ENCODE assay signal across 10 mouse cellular contexts in the genomic region with DNA sequence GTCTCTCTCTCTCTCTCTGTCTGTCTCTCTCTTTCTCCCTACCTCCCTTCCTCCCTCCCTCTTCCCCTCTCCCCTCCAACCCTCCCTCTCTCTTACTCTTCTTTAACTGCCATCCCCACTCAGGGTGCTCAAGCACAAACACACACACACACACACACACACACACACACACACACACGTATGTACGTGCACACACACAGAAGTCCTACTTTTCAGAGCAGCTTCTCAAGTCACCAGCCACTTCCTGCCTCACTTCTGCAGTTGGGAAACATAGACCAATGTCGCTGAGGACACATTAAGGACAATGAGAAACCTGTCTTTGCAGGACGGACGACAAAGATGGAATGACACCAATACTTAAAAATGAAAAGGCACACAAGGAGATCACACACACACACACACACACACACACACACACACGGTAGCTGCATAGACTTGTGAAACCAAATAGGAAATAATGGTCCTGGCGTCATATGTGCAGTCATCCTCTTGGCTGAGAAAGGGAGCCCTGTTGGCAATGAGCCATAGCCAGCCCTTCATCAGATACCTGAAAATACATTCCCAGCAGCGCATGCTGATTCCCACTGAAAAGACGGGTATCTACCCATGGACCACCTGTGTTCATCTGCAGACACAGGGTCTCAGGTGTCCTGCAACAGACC. TPM values are rescaled to one million over a fixed set of nuclear protein-coding genes. Genes with fewer than 3 reads are reported as not detected.
A peak's percentile ranks its signal among the peaks of the same experiment; 100 is the strongest.
DNase-seq lines count a peak whose midpoint lies in the region; ATAC-seq lines count a peak whose summit lies in the region.
"Had no signal": no experiment of that assay in that cellular context is flagged by ENCODE, and none has a peak within 500 bp of the region (broad histone marks: within the 10 kb centered on the region; RNA-seq: fewer than 3 reads in every experiment).

No protein-coding gene starts in this region.

- no peak for DNase-seq in heart, postnatal 10 days
- DNase-seq in CD4-positive helper T cell, adult 2 months (ENCODE audit: low read depth, low spot score): peak; percentile 73
- DNase-seq in cerebellum, adult 9-10 months: peak; percentile 81
- DNase-seq in kidney, postnatal 25 days: no peak
- DNase-seq: adrenal gland, postnatal 14 days; spleen, adult 18-20 months had no signal

- H3K27ac ChIP-seq in heart, embryonic 11.5 days (ENCODE audit: low read depth, low read length): no peak overlapping the region
- H3K27ac ChIP-seq in midbrain, embryonic 13.5 days: no peak overlapping the region
- no peak overlapping the region for H3K27ac ChIP-seq in liver, embryonic 12.5 days

- H3K4me1 ChIP-seq in heart, embryonic 11.5 days (ENCODE audit: control insufficient read depth, insufficient read depth, low read length): peaks cover 30% of the 10 kb centered on the region
- peaks cover 43% of the 10 kb centered on the region for H3K4me1 ChIP-seq in midbrain, embryonic 13.5 days (replicated peaks)
- peaks cover 14% of the 10 kb centered on the region; the same call in 1 of the 2 replicates for H3K4me1 ChIP-seq in liver, embryonic 12.5 days

- H3K4me2 ChIP-seq in heart, embryonic 11.5 days: peak overlapping the region; percentile 85
- H3K4me2 ChIP-seq in midbrain, embryonic 13.5 days (replicated peaks): peak overlapping the region; percentile 80
- no peak overlapping the region for H3K4me2 ChIP-seq in liver, embryonic 12.5 days

- intact Hi-C loops in heart, postnatal 10 days (cut with DNase I): loop anchor here (5.0 kb wide), 1 partner anchor 39 kb away; no protein-coding TSS in a partner anchor

- no peak for ATAC-seq in heart, embryonic 11.5 days (replicated peaks; ENCODE audit: insufficient number of reproducible peaks, low FRiP score, low TSS enrichment)
- ATAC-seq in midbrain, embryonic 13.5 days: no peak
- ATAC-seq in megakaryocyte progenitor cell, adult 5-6 weeks (replicated peaks; ENCODE audit: poor library complexity): no peak
- ATAC-seq in liver, embryonic 12.5 days: no peak

- WGBS in heart, embryonic 11.5 days (ENCODE audit: insufficient replicate concordance): 72% methylated on average over 9 of the region's 9 CpGs
- 82% methylated on average over 9 of the region's 9 CpGs for WGBS in midbrain, embryonic 13.5 days
- WGBS in liver, embryonic 12.5 days (ENCODE audit: insufficient replicate concordance): 51% methylated on average over 9 of the region's 9 CpGs

- no peaks in the 10 kb centered on the region for H3K36me3 ChIP-seq in heart, embryonic 11.5 days (ENCODE audit: control insufficient read depth, insufficient read depth, low read length)
- no peaks in the 10 kb centered on the region for H3K36me3 ChIP-seq in midbrain, embryonic 13.5 days
- H3K36me3 ChIP-seq in liver, embryonic 12.5 days: no peaks in the 10 kb centered on the region

- H3K4me3 ChIP-seq in heart, embryonic 11.5 days (ENCODE audit: low read depth, low read length): no peak overlapping the region
- peak overlapping the region; percentile 77 for H3K4me3 ChIP-seq in midbrain, embryonic 13.5 days (replicated peaks)
- no peak overlapping the region for H3K4me3 ChIP-seq in liver, embryonic 12.5 days

- H3K27me3 ChIP-seq in heart, embryonic 11.5 days (ENCODE audit: control insufficient read depth, insufficient read depth, low read length): no peaks in the 10 kb centered on the region
- peaks cover 25% of the 10 kb centered on the region for H3K27me3 ChIP-seq in midbrain, embryonic 13.5 days
- H3K27me3 ChIP-seq in liver, embryonic 12.5 days (replicated peaks): peaks cover 53% of the 10 kb centered on the region

- H3K9me3 ChIP-seq in heart, embryonic 11.5 days (replicated peaks; ENCODE audit: control insufficient read depth, low read length): no peaks in the 10 kb centered on the region
- H3K9me3 ChIP-seq in midbrain, embryonic 13.5 days: no peaks in the 10 kb centered on the region
- H3K9me3 ChIP-seq in liver, embryonic 12.5 days (replicated peaks): no peaks in the 10 kb centered on the region

- H3K9ac ChIP-seq in heart, embryonic 11.5 days (ENCODE audit: low read depth, low read length): no peak overlapping the region
- no peak overlapping the region for H3K9ac ChIP-seq in midbrain, embryonic 13.5 days (replicated peaks)
- no peak overlapping the region for H3K9ac ChIP-seq in liver, embryonic 12.5 days

RNA-seq across cellular contexts. Expression of gene Slco3a1, which starts 3.1 kb away (rescaled TPM):
- 22.6 and 22.7 TPM in 2 replicates for polyA plus RNA-seq in heart, embryonic 11.5 days (2014; fragmentation: Nextera tagmentation; extraction: Ambion mirVana)
- total RNA-seq in heart, postnatal 10 days (2021): 10 to 100 TPM; 49.2 to 58.1 TPM
- polyA plus RNA-seq in midbrain, embryonic 13.5 days (2015; fragmentation: Nextera tagmentation; extraction: Ambion mirVana): 16.9 and 22.8 TPM in 2 replicates
- total RNA-seq in megakaryocyte progenitor cell, adult 5-6 weeks (2015): 31.7 and 44.6 TPM in 2 replicates
- total RNA-seq in megakaryocyte progenitor cell, adult 5-6 weeks (2017): 21.6 and 23.5 TPM in 2 replicates
- 2.1 and 2.8 TPM in 2 replicates for polyA plus RNA-seq in liver, embryonic 12.5 days (2016; fragmentation: Nextera tagmentation; extraction: Ambion mirVana)

Comparison
In these comparisons a context has a peak if more than half of its experiments do, and no peak if none do; other contexts are left out.
1. DNase-seq: peak in CD4-positive helper T cell, adult 2 months (single experiment) and cerebellum, adult 9-10 months (single experiment); none in heart, postnatal 10 days (0 of 2) and kidney, postnatal 25 days (0 of 2).